Mouse (Mus musculus): ENCODE measurements around the gene Pde8b.

The Pde8b gene

DNA sequence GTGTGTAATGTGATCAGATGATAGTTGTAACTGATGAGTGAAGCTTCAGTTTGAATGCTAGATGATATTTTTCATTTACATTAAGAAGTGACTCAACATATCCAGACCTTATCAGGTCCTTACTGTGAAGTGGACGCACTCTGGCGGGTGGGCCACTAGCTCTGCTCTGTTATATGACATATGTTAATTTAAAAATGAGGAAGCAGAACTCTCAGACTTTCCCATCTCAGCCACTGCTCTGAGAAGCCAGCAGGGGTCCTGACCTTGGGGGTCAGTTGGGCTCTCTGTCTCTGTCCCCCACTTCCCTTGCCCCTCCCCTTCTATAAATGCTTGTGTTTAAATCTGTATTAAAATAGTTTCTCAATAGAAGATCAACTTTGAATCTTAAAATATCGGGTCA, 172.4 kb downstream of the Pde8b start:
- no peak for DNase-seq

- no peak for DNase-seq
These were observed 174.0 kb downstream of the Pde8b start for GRCm38 (mm10) chr13:95076142-95076541.

- DNase-seq: no peak
These were observed 176.5 kb downstream of the Pde8b start for GRCm38 (mm10) chr13:95073445-95074172.

DNA sequence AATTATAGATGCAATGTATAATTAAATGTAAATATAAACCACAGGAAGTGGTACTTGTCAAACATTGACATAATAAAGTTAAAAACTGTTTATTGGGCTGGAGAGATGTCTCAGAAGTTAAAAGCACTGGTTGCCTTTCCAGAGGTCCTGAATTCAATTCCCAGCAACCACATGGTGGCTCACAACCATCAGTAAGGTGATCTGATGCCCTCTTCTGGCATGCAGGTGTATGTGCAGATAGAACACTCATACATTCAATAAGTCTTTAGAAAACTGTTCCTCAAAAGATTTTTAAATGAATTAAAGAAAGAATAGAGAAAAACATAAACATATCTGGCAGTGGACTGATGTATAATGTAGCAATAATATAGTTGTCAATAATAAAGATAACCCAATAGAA, 179.9 kb downstream of the Pde8b start:
- no peak for DNase-seq

GRCm38 (mm10) chr13:95067854-95068253, 182.3 kb downstream of the Pde8b start:
- no peak for DNase-seq

GRCm38 (mm10) chr13:95063390-95064017, 186.6 kb downstream of the Pde8b start:
- DNase-seq: no peak

DNA sequence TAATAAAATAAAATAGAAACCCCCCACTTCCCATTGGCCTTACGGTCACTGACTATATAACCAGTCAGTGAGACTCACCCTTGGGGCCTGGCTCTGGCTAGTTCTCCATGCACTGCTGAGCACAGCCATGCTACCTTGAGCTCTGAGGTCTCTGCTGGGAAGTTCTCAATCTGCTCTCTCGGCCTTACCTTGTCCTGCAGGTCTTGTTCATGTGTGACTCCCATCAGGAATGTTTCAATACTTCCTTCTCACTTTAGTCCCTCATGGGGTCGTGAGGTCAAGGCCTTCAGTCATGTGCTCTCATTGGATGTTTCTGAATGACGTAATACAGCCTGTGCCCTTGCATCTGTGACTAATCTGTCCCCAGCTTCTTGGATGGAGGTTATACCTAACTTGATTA, 191.3 kb downstream of the Pde8b start:
- DNase-seq: no peak

GRCm38 (mm10) chr13:95056501-95057280, 193.4 kb downstream of the Pde8b start:
- no peak for DNase-seq

GRCm38 (mm10) chr13:95055742-95056388, 194.3 kb downstream of the Pde8b start:
- no peak for DNase-seq

GRCm38 (mm10) chr13:95052421-95052820, 197.7 kb downstream of the Pde8b start:
- DNase-seq: no peak

DNA sequence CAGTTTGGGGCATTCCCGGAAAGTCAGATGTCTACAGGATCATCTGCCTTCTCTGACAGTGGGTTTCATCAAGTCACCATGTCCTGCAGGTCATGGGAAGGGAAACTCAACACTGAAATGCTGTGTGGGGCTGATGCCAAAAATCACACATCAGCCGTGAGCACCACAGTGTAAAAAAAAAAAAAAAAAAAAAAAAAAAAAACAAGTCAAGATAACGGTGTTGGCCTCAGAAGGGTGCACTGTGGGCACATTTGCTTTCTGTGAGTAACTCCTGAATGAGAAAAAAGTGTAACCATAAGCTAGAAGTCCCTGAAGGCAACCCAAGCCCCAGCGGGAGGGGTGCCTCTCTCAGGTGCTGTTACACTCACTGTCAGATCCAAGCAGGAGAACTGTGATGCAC, 199.7 kb downstream of the Pde8b start:
- no peak for DNase-seq

DNA sequence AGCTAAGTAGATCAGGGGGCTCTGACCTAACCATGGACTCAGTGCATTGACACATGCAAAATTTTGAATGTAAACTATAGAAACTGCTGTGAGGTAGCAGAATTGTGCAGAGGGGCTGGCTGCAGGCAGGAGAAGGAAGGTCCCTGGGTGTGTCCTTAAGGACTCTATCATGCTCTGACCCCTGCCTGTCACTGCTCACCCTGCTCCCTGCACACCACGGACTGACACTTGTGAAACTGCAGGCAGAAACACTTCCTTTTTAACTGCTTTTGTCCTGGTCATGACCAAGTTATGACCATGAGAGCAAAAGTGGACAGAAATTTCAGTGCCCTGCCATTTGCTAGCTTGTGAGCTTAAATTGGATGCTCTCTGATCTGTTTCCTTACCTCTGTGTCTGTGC, 206.0 kb downstream of the Pde8b start:
- DNase-seq: no peak

DNA sequence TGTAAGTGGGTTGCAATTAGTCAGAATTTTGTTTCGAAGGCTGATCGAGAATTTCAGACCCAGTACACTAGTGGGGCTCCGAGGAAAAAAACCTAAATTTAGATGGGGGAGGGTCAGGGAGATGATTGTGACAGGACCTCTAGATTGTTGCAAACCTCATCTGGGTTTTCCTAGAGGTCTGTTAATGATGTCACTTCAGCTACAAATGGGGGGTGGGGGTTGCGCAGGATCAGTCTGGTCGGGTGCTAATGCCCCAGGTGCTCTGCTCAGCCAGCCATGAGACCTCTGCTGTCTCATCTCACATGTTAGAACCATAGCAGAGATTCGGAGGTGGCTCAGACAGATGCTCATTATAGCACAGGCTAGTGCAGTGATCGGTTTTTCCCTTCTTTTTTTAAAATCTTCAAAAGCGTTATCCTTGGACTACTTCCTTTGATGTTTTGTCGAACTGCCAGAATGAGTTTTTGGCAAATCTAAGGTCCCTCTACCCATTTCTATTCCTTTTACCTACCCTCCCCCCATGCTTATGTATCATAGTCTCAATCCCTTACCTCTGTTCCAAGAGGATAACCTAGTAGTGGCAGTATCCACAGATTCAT, 209.9 kb downstream of the Pde8b start:
- DNase-seq: no peak

DNA sequence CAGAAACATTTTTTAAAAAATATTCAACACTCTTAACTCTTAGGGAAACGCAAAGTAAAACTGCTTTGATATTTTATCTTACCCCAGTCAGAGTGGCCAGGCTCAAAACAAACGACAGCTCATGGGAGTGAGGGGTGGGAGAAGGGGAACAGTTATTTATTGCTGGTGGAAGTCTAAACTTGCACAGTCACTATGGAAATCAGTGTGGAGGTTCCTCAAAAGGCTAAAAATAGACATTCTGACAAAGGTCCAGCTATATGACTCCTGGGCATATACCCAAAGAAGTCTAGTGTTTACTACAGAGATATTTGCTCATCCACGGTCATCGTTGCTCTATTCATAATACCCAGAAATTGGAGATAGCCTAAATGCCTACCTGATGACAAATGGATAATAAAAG, 211.9 kb downstream of the Pde8b start:
- no peak for DNase-seq

DNA sequence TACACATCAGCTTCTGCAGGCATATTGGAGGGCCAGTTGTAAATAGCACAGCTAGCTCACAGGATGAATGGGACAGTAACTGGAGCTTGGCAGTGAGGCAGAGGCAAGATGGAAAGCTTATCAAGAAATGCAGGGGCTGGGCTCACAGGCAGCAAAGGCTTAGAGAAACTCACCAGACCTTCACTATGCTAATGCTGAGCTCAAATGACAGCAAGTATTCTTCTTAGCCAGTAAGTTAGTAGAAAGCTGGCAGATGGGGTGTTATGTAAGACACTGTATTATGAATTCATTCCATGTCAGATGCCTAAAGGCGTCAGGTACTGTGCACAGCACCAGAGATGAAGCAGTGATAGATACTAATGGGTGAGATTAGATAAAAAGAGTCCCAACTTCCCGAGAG, 215.4 kb downstream of the Pde8b start:
- no peak for DNase-seq

DNA sequence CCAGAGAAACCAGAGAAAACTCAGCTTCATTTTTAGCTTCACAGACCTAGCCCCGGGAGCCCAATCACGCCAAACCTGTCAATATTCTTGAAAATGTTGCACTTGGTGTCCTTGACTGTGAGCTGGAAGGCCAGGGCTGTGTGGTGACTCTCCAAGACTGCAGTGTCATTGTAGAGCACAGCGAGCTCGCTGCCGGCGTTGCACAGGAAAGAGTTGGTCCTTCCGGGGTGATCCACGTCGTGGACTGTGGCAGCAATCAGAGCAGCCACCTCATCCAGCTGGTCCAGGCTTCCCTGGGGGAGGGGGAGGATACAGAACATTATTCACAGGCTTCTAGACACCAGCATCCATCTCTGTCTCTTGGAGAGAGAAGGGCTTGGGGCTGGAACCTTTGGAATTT, 216.0 kb downstream of the Pde8b start:
- no peak for DNase-seq

DNA sequence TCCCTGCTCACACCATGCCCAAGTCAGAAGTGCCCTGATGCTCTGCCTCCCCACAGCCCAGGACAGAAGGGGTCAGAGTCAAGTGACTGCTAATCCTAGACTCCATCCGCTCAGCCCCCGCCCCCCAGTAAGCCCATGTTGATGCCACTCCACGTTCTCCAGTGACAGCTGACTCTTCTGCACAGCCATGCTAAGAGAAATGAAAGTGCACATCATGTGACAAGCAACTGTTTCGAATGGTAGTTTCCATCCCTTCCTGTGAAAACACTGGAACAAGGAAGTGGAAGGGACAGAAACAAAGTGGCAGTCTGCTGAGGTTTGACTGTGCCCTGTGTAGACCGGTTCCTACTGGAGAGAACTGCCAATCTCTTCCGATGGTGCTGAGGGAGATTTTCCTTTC, 217.2 kb downstream of the Pde8b start:
- DNase-seq: no peak

DNA sequence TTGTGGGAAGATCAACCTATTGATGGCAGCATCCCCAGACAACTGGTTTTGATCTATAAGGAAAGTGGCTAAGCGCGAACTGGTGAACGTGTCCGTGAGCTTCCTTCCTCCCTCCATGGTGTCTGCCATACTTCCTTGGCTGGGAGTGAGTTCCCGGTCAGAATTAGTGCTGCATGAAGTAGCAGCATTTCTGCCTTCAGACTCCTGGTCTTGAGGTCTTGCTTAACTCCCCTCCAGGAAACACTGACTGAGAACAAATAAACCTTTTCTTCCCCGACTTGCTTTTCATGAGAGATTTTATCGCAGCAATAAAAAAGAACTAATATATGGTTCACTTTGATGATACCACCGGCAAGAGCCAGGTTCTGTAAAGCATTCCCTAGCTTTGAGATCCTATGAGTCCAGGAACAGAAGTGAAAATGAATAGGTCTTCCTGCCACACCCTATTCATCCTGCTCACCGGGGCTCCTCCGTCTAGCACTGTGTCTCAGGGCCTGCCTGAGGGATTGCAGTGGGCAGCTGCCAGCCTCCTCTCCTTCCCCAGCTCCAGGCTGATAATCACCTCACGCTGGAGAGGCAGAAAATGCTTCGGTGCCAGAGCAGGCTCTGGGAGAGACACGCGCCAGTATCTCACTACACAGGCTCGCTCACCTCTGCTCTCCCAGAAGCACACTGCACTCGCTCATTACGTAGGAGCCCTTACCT, 217.9 kb downstream of the Pde8b start:
- DNase-seq: no peak

DNA sequence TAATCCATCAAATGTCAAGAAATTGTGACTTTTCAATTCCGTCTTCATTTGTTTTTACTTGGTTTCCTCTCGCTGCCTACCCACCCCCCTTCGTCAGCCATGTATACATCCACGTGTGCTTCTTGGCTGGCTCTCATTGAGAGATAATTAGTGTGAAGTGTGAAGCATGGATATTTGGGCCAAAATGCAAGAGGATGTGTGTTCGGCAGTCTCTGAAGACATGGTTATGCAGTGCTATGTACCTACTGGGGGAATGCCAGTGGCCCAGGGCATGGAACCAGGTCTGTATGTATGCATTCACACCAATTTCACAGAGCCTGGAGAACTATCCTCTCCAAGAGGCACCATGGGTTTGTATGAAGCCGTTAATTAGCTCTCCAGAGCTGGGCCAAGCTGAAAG, 219.3 kb downstream of the Pde8b start:
- no peak for DNase-seq

DNA sequence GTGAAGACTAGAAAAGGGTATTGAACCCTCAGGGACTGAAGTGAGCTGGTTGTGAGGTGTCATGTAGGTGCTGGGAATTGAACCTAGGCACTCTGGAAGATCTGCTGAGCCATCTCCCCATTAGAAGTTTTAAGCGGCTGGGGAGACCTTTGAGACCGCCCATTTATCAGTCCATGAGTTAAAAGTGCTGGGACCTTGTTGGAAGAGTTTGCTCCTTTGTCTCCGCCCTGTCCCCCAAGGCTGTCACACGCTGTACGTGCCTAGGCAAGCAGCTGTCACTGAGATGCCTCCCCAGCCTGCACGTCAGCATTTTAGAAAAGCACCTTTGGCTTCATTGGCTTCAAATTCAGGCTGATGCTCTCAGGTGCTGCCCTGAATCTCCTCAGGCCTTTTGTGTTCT, 229.9 kb downstream of the Pde8b start:
- DNase-seq: no peak

DNA sequence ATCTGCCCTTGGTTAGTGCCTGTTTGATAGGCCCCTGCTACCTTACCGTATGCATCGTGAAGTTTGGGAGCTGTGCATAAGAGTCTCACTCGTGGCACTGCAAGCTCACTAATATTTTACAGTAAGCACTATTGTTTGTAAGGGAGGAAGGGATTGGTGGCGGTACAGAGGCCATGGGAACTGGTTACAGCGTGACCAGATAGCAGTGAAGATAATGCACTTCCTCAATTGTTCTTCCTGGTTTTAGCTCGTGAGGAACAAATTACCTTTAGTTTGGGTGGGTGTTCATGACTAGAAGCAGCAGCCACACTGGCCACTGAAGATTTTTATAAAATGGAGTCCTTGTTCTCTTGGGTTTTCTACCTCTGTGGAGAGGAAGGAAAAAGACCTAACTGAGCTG, 230.8 kb downstream of the Pde8b start:
- DNase-seq: no peak

DNA sequence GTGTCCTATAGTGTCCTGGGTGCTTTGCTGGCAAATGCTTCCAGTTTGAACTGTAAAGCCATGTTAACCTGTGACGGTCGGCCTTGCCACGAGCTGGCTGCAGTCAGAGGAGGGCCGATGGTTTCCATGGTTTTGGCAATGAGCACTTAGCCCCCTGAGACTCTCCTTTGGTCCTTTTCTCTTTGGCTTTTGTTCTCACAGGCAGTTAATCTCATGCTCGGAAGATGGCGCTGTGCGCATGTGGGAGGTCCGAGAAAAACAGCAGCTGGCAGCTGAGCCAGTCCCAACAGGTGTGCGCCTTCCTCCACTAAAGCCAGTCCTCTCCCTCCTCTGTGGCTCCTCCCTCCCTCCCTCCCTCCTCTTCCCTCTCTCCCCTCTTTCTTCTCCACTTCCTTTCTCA, 232.2 kb downstream of the Pde8b start:
- peak; percentile 13 to 14 for DNase-seq

GRCm38 (mm10) chr13:95017278-95017677, 232.9 kb downstream of the Pde8b start:
- no peak for DNase-seq

All from B cell, adult 2 months (primary cell).